Mouse (Mus musculus) cerebellum, adult 2 months (tissue): Measurements from ENCODE around the gene Ehd1.

ENCODE experiments used
- CTCF ChIP-seq: fragments of 200-500 bp; IDR thresholded peaks from 2 replicates; pipeline ENCODE4 v1.5.1; 2011; ENCODE audit warnings: low read depth, mild to moderate bottlenecking, control low read depth, low read length, moderate library complexity, borderline replicate concordance; ENCODE audit not compliant: insufficient read depth
- POLR2A ChIP-seq: fragments of 200-500 bp; IDR thresholded peaks from 2 replicates; pipeline ENCODE4 v1.6.1; 2011; ENCODE audit warnings: low read length, control low read depth, borderline replicate concordance; ENCODE audit not compliant: insufficient read depth

DNA sequence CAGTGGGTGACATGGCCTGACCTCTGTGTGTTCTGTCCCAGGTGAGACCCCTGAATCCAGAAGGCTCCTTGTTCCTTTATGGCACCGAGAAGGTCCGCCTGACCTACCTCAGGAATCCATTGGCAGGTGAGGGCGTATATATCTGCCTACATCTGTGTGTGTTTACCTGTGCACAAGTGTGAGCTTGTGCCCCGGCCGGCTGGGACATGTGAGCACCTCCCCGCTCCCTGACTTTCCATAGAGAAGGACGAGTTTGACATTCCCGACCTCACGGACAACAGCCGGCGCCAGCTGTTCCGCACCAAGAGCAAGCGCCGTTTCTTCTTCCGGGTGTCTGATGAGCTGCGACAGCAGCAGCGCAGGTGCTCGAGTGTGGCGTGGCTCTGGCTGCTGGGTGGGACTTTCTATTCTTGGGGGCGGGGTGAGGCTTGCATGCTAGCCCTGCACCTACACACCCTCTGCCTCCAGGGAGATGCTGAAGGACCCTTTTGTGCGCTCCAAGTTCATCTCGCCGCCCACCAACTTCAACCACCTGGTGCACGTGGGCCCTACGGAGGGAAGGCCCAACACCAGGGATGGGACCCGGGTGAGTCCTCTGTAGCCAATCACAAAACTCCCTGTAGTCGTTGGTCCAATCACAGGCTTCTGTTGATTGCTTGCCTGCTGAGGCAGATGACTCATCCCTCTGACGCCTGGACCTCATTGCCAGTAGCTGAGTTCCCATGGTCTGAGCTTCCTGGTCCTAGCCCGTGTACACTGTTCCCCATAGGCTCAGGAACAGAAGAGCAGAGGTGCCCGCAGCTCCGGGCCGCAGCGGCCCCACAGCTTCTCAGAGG, 45.5 kb downstream of the Ehd1 start:
- no peak for TF ChIP-seq POLR2A
- no peak for TF ChIP-seq CTCF
